Mouse (Mus musculus): ENCODE measurements around the gene Ltbp1. TPM values are rescaled to one million over a fixed set of nuclear protein-coding genes. Genes with fewer than 3 reads are reported as not detected.

Gene Ltbp1
- total and polyA plus RNA-seq, 3 experiments: 2.3 to 6.4 (median 2.5) TPM

DNA sequence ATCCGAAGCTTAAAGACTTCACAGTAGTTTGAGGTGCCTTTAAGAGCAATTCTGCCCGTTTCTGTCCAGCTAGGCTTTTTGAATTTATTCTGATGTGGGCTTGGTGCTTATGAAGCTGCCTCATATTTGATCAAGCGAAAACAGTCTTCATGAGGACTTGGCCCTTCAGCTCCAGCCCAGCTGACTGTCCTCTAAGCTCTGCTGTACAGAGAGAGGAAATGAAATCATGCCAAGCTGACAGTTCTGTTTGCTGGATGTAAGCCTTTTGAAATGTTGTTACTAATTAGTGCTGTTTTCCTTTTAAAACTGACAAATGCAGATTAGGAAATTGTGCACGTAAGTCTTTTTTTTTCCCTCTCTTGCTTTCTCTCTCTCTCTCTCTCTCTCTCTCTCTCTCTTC, 263.1 kb downstream of the Ltbp1 start:
- peaks cover 0 to 32% of the 10 kb centered on the region in 2 experiments; a peak in 2 of 4 replicates for H3K4me1 ChIP-seq (ENCODE audit: control insufficient read depth in 1 of 2, insufficient read depth in 2 of 2)
- H3K9me3 ChIP-seq (replicated peaks; ENCODE audit: low read length): no peaks in the 10 kb centered on the region
- H3K9ac ChIP-seq (ENCODE audit: insufficient read depth, low read depth): no peak overlapping the region
- peaks cover 0 to 3% of the 10 kb centered on the region in 2 experiments for H3K36me3 ChIP-seq (replicated peaks in 1 of 2; ENCODE audit: control insufficient read depth in 1 of 2, insufficient read depth in 1 of 2, low read length in 1 of 2)
- no peaks in the 10 kb centered on the region for H3K79me2 ChIP-seq (replicated peaks; ENCODE audit: control insufficient read depth, extremely low read depth, insufficient read depth, poor library complexity, severe bottlenecking)
- in situ Hi-C loops (cut with MboI; ENCODE audit: low pct_ligation_motif_present, low pct_unique_long_range_greater_than_20kb, low sequenced_read_pairs) (no loop called here), dilution Hi-C loops (cut with MboI; ENCODE audit: extremely low pct_ligation_motif_present, extremely low pct_unique_long_range_greater_than_20kb, low sequenced_read_pairs) (no loop called here)
- no peaks in the 10 kb centered on the region for H3K27me3 ChIP-seq (replicated peaks)
- H3K4me3 ChIP-seq (replicated peaks in 1 of 3; ENCODE audit: low read depth in 2 of 3, low read length in 2 of 3, poor library complexity in 1 of 3): no peak overlapping the region
- no peak for DNase-seq (ENCODE audit: extremely low read depth)
- H3K27ac ChIP-seq (ENCODE audit: insufficient read depth, low read depth): no peak overlapping the region
- TF ChIP-seq HCFC1 (IDR thresholded peaks at IDR 0.05; ENCODE audit: low read depth, low read length) (no peak), ZC3H11A (IDR thresholded peaks at IDR 0.05; ENCODE audit: low read depth, low read length) (no peak), CHD1 (IDR thresholded peaks at IDR 0.05; ENCODE audit: low read depth, low read length) (no peak), JUN (IDR thresholded peaks at IDR 0.05; ENCODE audit: insufficient read depth, low read depth, low read length) (no peak), GABPA (IDR thresholded peaks at IDR 0.05; ENCODE audit: insufficient replicate concordance, low read depth, low read length) (no peak), UBTF (IDR thresholded peaks at IDR 0.05; ENCODE audit: low read depth, low read length) (no peak), PAX5 (IDR thresholded peaks at IDR 0.05; ENCODE audit: low read length) (no peak)
- H3K4me2 ChIP-seq (ENCODE audit: insufficient read depth, low read depth, poor library complexity, severe bottlenecking): no peak overlapping the region

DNA sequence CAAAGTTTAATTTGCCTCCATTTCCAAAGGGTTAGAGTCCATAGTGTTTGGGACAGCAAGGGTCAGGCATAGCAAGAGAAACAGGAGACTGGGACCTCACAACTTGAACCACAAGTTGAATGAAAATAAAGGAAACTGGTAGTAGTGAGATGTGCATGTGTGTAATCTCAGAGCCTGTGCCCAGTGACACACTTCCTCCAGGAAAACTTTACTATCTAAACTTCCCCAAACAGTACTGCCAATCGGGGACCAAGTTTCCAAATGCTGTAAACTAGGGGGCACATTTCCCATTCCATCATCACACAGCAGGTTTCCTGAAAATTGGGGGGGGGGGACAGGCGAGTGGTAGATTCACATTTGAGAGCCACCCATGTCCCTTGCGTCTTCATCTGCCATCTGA, 267.1 kb downstream of the Ltbp1 start:
- Histone ChIP-seq H3K9ac (ENCODE audit: insufficient read depth, low read depth) (no peak overlapping the region), H3K4me1 (ENCODE audit: control insufficient read depth in 1 of 2, insufficient read depth in 2 of 2) (peaks cover 0 to 28% of the 10 kb centered on the region in 2 experiments; a peak in 2 of 4 replicates), H3K79me2 (replicated peaks; ENCODE audit: control insufficient read depth, extremely low read depth, insufficient read depth, poor library complexity, severe bottlenecking) (no peaks in the 10 kb centered on the region), H3K27me3 (replicated peaks) (no peaks in the 10 kb centered on the region), H3K36me3 (replicated peaks in 1 of 2; ENCODE audit: control insufficient read depth in 1 of 2, insufficient read depth in 1 of 2, low read length in 1 of 2) (peaks cover 0 to 2% of the 10 kb centered on the region in 2 experiments), H3K9me3 (replicated peaks; ENCODE audit: low read length) (no peaks in the 10 kb centered on the region), H3K4me2 (ENCODE audit: insufficient read depth, low read depth, poor library complexity, severe bottlenecking) (no peak overlapping the region), H3K27ac (ENCODE audit: insufficient read depth, low read depth) (no peak overlapping the region), H3K4me3 (replicated peaks in 1 of 3; ENCODE audit: low read depth in 2 of 3, low read length in 2 of 3, poor library complexity in 1 of 3) (no peak overlapping the region)
- TF ChIP-seq KAT2A (IDR thresholded peaks at IDR 0.05; ENCODE audit: insufficient replicate concordance, low read length) (no peak), CHD2 (IDR thresholded peaks at IDR 0.05; ENCODE audit: low read length) (no peak), MXI1 (IDR thresholded peaks at IDR 0.05; ENCODE audit: low read depth, low read length) (no peak), POLR2AphosphoS2 (IDR thresholded peaks at IDR 0.05; ENCODE audit: low read depth, low read length) (no peak), GABPA (IDR thresholded peaks at IDR 0.05; ENCODE audit: insufficient replicate concordance, low read depth, low read length) (no peak), RAD21 (IDR thresholded peaks at IDR 0.05; ENCODE audit: low read depth, low read length) (no peak), IRF4 (IDR thresholded peaks at IDR 0.05; ENCODE audit: low read depth, low read length) (no peak), E2F4 (IDR thresholded peaks at IDR 0.05; ENCODE audit: insufficient replicate concordance, low read depth, low read length) (no peak), HCFC1 (IDR thresholded peaks at IDR 0.05; ENCODE audit: low read depth, low read length) (no peak), USF1 (IDR thresholded peaks at IDR 0.05; ENCODE audit: low read depth, low read length) (no peak), PAX5 (IDR thresholded peaks at IDR 0.05; ENCODE audit: low read length) (no peak), ZMIZ1 (IDR thresholded peaks at IDR 0.05; ENCODE audit: low read depth, low read length) (no peak), JUND (conservative IDR thresholded peaks at IDR 0.05; ENCODE audit: low read depth, low read length) (no peak)
- dilution Hi-C loops (cut with MboI; ENCODE audit: extremely low pct_ligation_motif_present, extremely low pct_unique_long_range_greater_than_20kb, low sequenced_read_pairs): no loop called here
- no peak for DNase-seq (ENCODE audit: extremely low read depth)
- in situ Hi-C loops (cut with MboI; ENCODE audit: low pct_ligation_motif_present, low pct_unique_long_range_greater_than_20kb, low sequenced_read_pairs): no loop called here

Data from CH12.LX (cell line).